Mouse (Mus musculus): Measurements from ENCODE around the gene Mprip.

- no peak for TF ChIP-seq CTCF (IDR thresholded peaks at IDR 0.05; ENCODE audit: low read depth)
- no peak for TF ChIP-seq EP300 (IDR thresholded peaks at IDR 0.05; ENCODE audit: low read depth)
These were observed 111.2 kb downstream of the Mprip start for GRCm38 (mm10) chr11:59772291-59772690.
